Mouse (Mus musculus): ENCODE data around the gene Ptk6. TPM values are rescaled to one million over a fixed set of nuclear protein-coding genes. Genes with fewer than 3 reads are reported as not detected.

Gene Ptk6
- polyA plus RNA-seq, 1 experiment from 2014 or later = not detected

- Histone ChIP-seq H3K4me1 (no peaks in the 10 kb centered on the region; the same call in 1 of the 2 replicates), H3K27me3 (replicated peaks) (no peaks in the 10 kb centered on the region), H3K4me3 (replicated peaks) (no peak overlapping the region), H3K27ac (replicated peaks) (no peak overlapping the region), H3K4me2 (no peak overlapping the region), H3K9ac (replicated peaks) (no peak overlapping the region), H3K36me3 (no peaks in the 10 kb centered on the region), H3K9me3 (replicated peaks) (no peaks in the 10 kb centered on the region)
- 93% methylated on average over 17 of the region's 17 CpGs for WGBS
- ATAC-seq (ENCODE audit: low FRiP score) = no peak
Measured at GRCm38 (mm10) chr2:181237251-181238014, 34.8 kb upstream of the Ptk6 start.

GRCm38 (mm10) chr2:181235681-181236566, 33.3 kb upstream of the Ptk6 start:
- no peaks in the 10 kb centered on the region for H3K4me1 ChIP-seq
- no peak overlapping the region for H3K4me2 ChIP-seq
- H3K4me3 ChIP-seq (replicated peaks) = no peak overlapping the region
- H3K27me3 ChIP-seq (replicated peaks) = no peaks in the 10 kb centered on the region
- H3K27ac ChIP-seq (replicated peaks) = no peak overlapping the region
- H3K9ac ChIP-seq (replicated peaks) = no peak overlapping the region
- WGBS = 86% methylated on average over 23 of the region's 23 CpGs
- H3K9me3 ChIP-seq (replicated peaks) = no peaks in the 10 kb centered on the region
- no peaks in the 10 kb centered on the region for H3K36me3 ChIP-seq
- no peak for ATAC-seq (ENCODE audit: low FRiP score)

- Histone ChIP-seq H3K4me2 (no peak overlapping the region), H3K27me3 (replicated peaks) (no peaks in the 10 kb centered on the region), H3K4me1 (no peaks in the 10 kb centered on the region), H3K9me3 (replicated peaks) (no peaks in the 10 kb centered on the region), H3K9ac (replicated peaks) (no peak overlapping the region), H3K4me3 (replicated peaks) (no peak overlapping the region), H3K27ac (replicated peaks) (no peak overlapping the region), H3K36me3 (no peaks in the 10 kb centered on the region)
- ATAC-seq (ENCODE audit: low FRiP score) = no peak
- WGBS = 93% methylated on average over 11 of the region's 11 CpGs
Measured at GRCm38 (mm10) chr2:181234680-181235079, 32.1 kb upstream of the Ptk6 start.

GRCm38 (mm10) chr2:181233443-181233842, 30.9 kb upstream of the Ptk6 start:
- H3K4me1 ChIP-seq = no peaks in the 10 kb centered on the region
- H3K4me2 ChIP-seq = no peak overlapping the region
- H3K9ac ChIP-seq (replicated peaks) = no peak overlapping the region
- H3K9me3 ChIP-seq (replicated peaks) = no peaks in the 10 kb centered on the region
- ATAC-seq (ENCODE audit: low FRiP score) = no peak
- no peak overlapping the region for H3K27ac ChIP-seq (replicated peaks)
- no peaks in the 10 kb centered on the region for H3K27me3 ChIP-seq (replicated peaks)
- no peaks in the 10 kb centered on the region for H3K36me3 ChIP-seq
- no peak overlapping the region for H3K4me3 ChIP-seq (replicated peaks)
- WGBS = 94% methylated on average over 15 of the region's 15 CpGs

- Histone ChIP-seq H3K9ac (replicated peaks) (no peak overlapping the region), H3K9me3 (replicated peaks) (no peaks in the 10 kb centered on the region), H3K27me3 (replicated peaks) (no peaks in the 10 kb centered on the region), H3K36me3 (no peaks in the 10 kb centered on the region), H3K4me2 (no peak overlapping the region), H3K27ac (replicated peaks) (no peak overlapping the region), H3K4me3 (replicated peaks) (no peak overlapping the region), H3K4me1 (no peaks in the 10 kb centered on the region)
- WGBS = 80% methylated on average over 20 of the region's 20 CpGs
- no peak for ATAC-seq (ENCODE audit: low FRiP score)
Measured at GRCm38 (mm10) chr2:181231171-181231570, 28.6 kb upstream of the Ptk6 start.

GRCm38 (mm10) chr2:181228335-181228734, 25.7 kb upstream of the Ptk6 start:
- no peak overlapping the region for H3K27ac ChIP-seq (replicated peaks)
- no peaks in the 10 kb centered on the region for H3K36me3 ChIP-seq
- no peaks in the 10 kb centered on the region for H3K4me1 ChIP-seq
- H3K4me2 ChIP-seq = no peak overlapping the region
- H3K27me3 ChIP-seq (replicated peaks) = no peaks in the 10 kb centered on the region
- 80% methylated on average over 1 of the region's 1 CpGs for WGBS
- H3K9me3 ChIP-seq (replicated peaks) = no peaks in the 10 kb centered on the region
- H3K9ac ChIP-seq (replicated peaks) = no peak overlapping the region
- H3K4me3 ChIP-seq (replicated peaks) = no peak overlapping the region
- no peak for ATAC-seq (ENCODE audit: low FRiP score)

- no peaks in the 10 kb centered on the region for H3K36me3 ChIP-seq
- no peak overlapping the region for H3K27ac ChIP-seq (replicated peaks)
- no peak overlapping the region for H3K4me3 ChIP-seq (replicated peaks)
- no peaks in the 10 kb centered on the region for H3K9me3 ChIP-seq (replicated peaks)
- ATAC-seq (ENCODE audit: low FRiP score) = no peak
- no peaks in the 10 kb centered on the region for H3K4me1 ChIP-seq
- WGBS = 91% methylated on average over 3 of the region's 3 CpGs
- no peaks in the 10 kb centered on the region for H3K27me3 ChIP-seq (replicated peaks)
- H3K9ac ChIP-seq (replicated peaks) = no peak overlapping the region
- H3K4me2 ChIP-seq = no peak overlapping the region
Measured at GRCm38 (mm10) chr2:181227122-181227521, 24.5 kb upstream of the Ptk6 start.

- 95% methylated on average over 2 of the region's 2 CpGs for WGBS
- ATAC-seq (ENCODE audit: low FRiP score) = no peak
Measured at GRCm38 (mm10) chr2:181224994-181225393, 22.4 kb upstream of the Ptk6 start.

GRCm38 (mm10) chr2:181220361-181220760, 17.8 kb upstream of the Ptk6 start:
- no peak for ATAC-seq (ENCODE audit: low FRiP score)
- Histone ChIP-seq H3K4me2 (peak overlapping the region; percentile 58), H3K4me1 (peaks cover 14% of the 10 kb centered on the region), H3K9me3 (replicated peaks) (no peaks in the 10 kb centered on the region), H3K27me3 (replicated peaks) (no peaks in the 10 kb centered on the region), H3K27ac (replicated peaks) (no peak overlapping the region), H3K36me3 (no peaks in the 10 kb centered on the region), H3K4me3 (replicated peaks) (no peak overlapping the region), H3K9ac (replicated peaks) (no peak overlapping the region)
- WGBS = 46% methylated on average over 2 of the region's 2 CpGs

More at GRCm38 (mm10) chr2:181224994-181225393, 22.4 kb upstream of the Ptk6 start:
- H3K4me2 ChIP-seq = no peak overlapping the region
- H3K4me3 ChIP-seq (replicated peaks) = no peak overlapping the region
- no peaks in the 10 kb centered on the region for H3K36me3 ChIP-seq
- H3K9ac ChIP-seq (replicated peaks) = no peak overlapping the region
- no peaks in the 10 kb centered on the region for H3K27me3 ChIP-seq (replicated peaks)
- H3K4me1 ChIP-seq = peaks cover 6% of the 10 kb centered on the region
- H3K9me3 ChIP-seq (replicated peaks) = no peaks in the 10 kb centered on the region
- H3K27ac ChIP-seq (replicated peaks) = no peak overlapping the region

- peak within 1 kb of the TSS; percentile 29 for H3K4me3 ChIP-seq (replicated peaks)
- H3K36me3 ChIP-seq = no peaks in the 10 kb centered on the region
- peaks cover 14% of the 10 kb centered on the region for H3K4me1 ChIP-seq
- 0 out of 2 replicates have a peak within 1 kb of the TSS, but pooled peaks have one; percentile 21 for H3K9ac ChIP-seq (replicated peaks)
- peak; percentile 84; the same call in 1 of the 2 replicates for ATAC-seq (ENCODE audit: low FRiP score)
- H3K27me3 ChIP-seq (replicated peaks) = no peaks in the 10 kb centered on the region
- no peaks in the 10 kb centered on the region for H3K9me3 ChIP-seq (replicated peaks)
- peak within 1 kb of the TSS; percentile 58 for H3K4me2 ChIP-seq
- 2% methylated on average over 25 of the region's 25 CpGs for WGBS
- peak within 1 kb of the TSS; percentile 29; the same call in 1 of the 2 replicates for H3K27ac ChIP-seq (replicated peaks)
Measured at GRCm38 (mm10) chr2:181219538-181220216, 17.1 kb upstream of the Ptk6 start, which contains the start of gene Fndc11. Fndc11 (plus strand) TSS chr2:181220013.

GRCm38 (mm10) chr2:181218881-181219485, 16.4 kb upstream of the Ptk6 start:
- Histone ChIP-seq H3K4me3 (replicated peaks) (no peak overlapping the region), H3K36me3 (no peaks in the 10 kb centered on the region), H3K4me1 (peaks cover 14% of the 10 kb centered on the region), H3K4me2 (0 out of 2 replicates have a peak overlapping the region, but pooled peaks have one; percentile 58), H3K27ac (replicated peaks) (peak overlapping the region; percentile 29; the same call in 1 of the 2 replicates), H3K9ac (replicated peaks) (no peak overlapping the region), H3K27me3 (replicated peaks) (peaks cover 5% of the 10 kb centered on the region; the same call in 1 of the 2 replicates), H3K9me3 (replicated peaks) (no peaks in the 10 kb centered on the region)
- no peak for ATAC-seq (ENCODE audit: low FRiP score)
- 67% methylated on average over 5 of the region's 5 CpGs for WGBS
